Comparison of ENCODE assay signal across 7 mouse cellular contexts in the genomic region with DNA sequence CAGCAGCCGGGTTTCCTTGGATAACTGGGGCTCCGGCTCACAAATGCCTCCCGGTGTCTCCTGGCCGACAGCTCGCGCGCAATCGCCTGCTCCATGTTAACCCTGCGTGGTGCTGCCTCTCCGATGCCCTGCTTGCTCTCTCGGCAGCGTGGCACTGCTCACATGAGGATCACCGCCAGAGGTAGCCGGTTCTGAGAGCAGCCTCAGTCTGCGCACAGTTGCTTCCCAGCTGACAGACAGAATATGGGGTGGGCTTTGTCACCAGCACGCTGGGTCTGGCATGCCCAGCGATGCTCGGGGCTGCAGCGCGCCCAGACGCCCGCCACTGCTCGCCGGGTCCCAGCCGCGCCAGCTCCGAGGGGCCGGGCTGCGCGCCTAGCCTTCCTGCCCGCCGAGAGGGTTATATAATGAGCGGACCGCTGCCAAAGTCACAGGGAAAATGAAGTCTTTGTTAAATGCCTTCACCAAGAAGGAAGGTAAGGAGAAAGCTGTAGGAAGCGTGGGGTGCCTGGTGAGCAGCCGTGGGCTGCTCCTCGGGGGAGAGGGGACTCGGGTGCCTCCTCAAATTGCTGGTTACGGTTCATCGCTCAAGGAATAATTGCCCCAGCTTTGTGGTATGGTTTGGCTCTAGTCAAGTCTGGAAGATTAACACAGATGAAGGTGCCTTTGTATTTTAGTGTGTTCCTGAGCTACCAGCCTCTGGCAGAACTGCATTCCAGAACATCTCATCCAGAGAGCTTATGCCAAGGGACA.
DNase-seq lines count a peak whose midpoint lies in the region; ATAC-seq and TF ChIP-seq lines count a peak whose summit lies in the region.

No protein-coding gene starts in this region.

- peak; percentile 23; the same call in 1 of the 2 replicates for TF ChIP-seq CTCF in brain, embryonic 14.5 days (IDR thresholded peaks at IDR 0.05; ENCODE audit: borderline replicate concordance, extremely low read depth, insufficient read depth, insufficient read length)

- H3K9me3 ChIP-seq in forebrain, embryonic 15.5 days = no peaks in the 10 kb centered on the region
- H3K9me3 ChIP-seq in limb, embryonic 10.5 days (replicated peaks) = no peaks in the 10 kb centered on the region

- H3K4me2 ChIP-seq in forebrain, embryonic 15.5 days (replicated peaks) = peak overlapping the region; percentile 60

- 2% methylated on average over 40 of the region's 40 CpGs for WGBS in forebrain, embryonic 15.5 days
- 7% methylated on average over 40 of the region's 40 CpGs for WGBS in limb, embryonic 10.5 days

- peak; percentile 8; the same call in 1 of the 2 replicates for TF ChIP-seq POLR2A in brain, embryonic 14.5 days (IDR thresholded peaks at IDR 0.05; ENCODE audit: borderline replicate concordance, extremely low read depth, insufficient read depth, insufficient read length, poor library complexity, severe bottlenecking)

- peak overlapping the region; percentile 46 for H3K4me3 ChIP-seq in forebrain, embryonic 15.5 days
- peak overlapping the region; percentile 43 for H3K4me3 ChIP-seq in limb, embryonic 10.5 days

- H3K36me3 ChIP-seq in forebrain, embryonic 15.5 days = no peaks in the 10 kb centered on the region
- no peaks in the 10 kb centered on the region for H3K36me3 ChIP-seq in limb, embryonic 10.5 days

- peaks cover 37% of the 10 kb centered on the region for H3K4me1 ChIP-seq in forebrain, embryonic 15.5 days
- H3K4me1 ChIP-seq in limb, embryonic 10.5 days = peaks cover 7% of the 10 kb centered on the region

- ATAC-seq in forebrain, embryonic 15.5 days (replicated peaks) = peak; percentile 76

- peak overlapping the region; percentile 56 for H3K9ac ChIP-seq in forebrain, embryonic 15.5 days (replicated peaks)

- H3K27ac ChIP-seq in forebrain, embryonic 15.5 days (replicated peaks) = peak overlapping the region; percentile 87
- no peak overlapping the region for H3K27ac ChIP-seq in limb, embryonic 10.5 days

- no peaks in the 10 kb centered on the region for H3K27me3 ChIP-seq in forebrain, embryonic 15.5 days
- peaks cover 57% of the 10 kb centered on the region for H3K27me3 ChIP-seq in limb, embryonic 10.5 days (ENCODE audit: low read depth, poor library complexity, severe bottlenecking)

- peak; percentile 79 for DNase-seq in Muller cell, postnatal 12 days (ENCODE audit: inconsistent ontology term)
- DNase-seq in brain, embryonic 14.5 days (ENCODE audit: low read depth) = peak; percentile 84
- DNase-seq in kidney, adult 18-20 months = peak; percentile 45
- peak; percentile 40 for DNase-seq in limb, embryonic 10.5 days (ENCODE audit: low spot score)
- peak; percentile 69 for DNase-seq in right cerebral cortex, postnatal 14 days
- DNase-seq in thymus, postnatal 10 days (ENCODE audit: low spot score in 2 of 2) = no peak

Comparison
In these comparisons a context has a peak if more than half of its experiments do, and no peak if none do; other contexts are left out.
1. DNase-seq: peak in Muller cell, postnatal 12 days (single experiment), brain, embryonic 14.5 days (single experiment), kidney, adult 18-20 months (single experiment), limb, embryonic 10.5 days (single experiment) and right cerebral cortex, postnatal 14 days (single experiment); none in thymus, postnatal 10 days (0 of 2).